Mouse (Mus musculus): Measurements from ENCODE around the gene C1galt1c1. TPM values are rescaled to one million over a fixed set of nuclear protein-coding genes. Genes with fewer than 3 reads are reported as not detected.

Gene C1galt1c1
- polyA plus RNA-seq, 1 experiment from 2014 or later = 29.0 TPM

DNA sequence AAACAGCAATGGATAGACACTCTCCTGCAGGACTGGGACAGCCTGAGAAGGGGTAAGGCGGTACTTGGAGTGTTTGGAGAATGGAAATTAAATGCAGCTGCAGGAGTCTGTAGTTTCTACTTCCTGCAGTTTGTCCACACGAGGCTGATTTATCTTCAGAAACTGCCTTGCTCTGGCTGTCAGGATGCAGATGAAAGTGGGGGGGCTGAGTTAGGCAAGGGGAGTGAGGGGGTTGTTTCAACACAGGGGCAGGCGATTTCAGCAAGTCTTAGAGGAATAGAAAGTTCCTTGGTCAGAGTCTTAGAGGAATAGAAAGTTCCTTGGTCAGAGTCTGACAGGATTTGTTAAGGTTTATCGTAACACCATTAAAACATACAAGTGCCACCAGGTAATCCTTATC is 7.3 kb upstream of the C1galt1c1 start:
- Histone ChIP-seq H3K27me3 (ENCODE audit: control insufficient read depth, insufficient read depth, low read length) (no peaks in the 10 kb centered on the region), H3K27ac (ENCODE audit: low read depth, low read length) (no peak overlapping the region), H3K36me3 (ENCODE audit: control insufficient read depth, insufficient read depth, low read length) (no peaks in the 10 kb centered on the region), H3K9ac (ENCODE audit: low read depth, low read length) (no peak overlapping the region), H3K9me3 (ENCODE audit: control insufficient read depth, low read length) (no peaks in the 10 kb centered on the region), H3K4me1 (ENCODE audit: control insufficient read depth, insufficient read depth, low read length) (no peaks in the 10 kb centered on the region), H3K4me2 (replicated peaks; ENCODE audit: low read depth, low read length) (no peak overlapping the region), H3K4me3 (ENCODE audit: low read length) (no peak overlapping the region)
- WGBS = 61% methylated on average over 4 of the region's 4 CpGs
- ATAC-seq (ENCODE audit: low FRiP score, low TSS enrichment) = no peak

DNA sequence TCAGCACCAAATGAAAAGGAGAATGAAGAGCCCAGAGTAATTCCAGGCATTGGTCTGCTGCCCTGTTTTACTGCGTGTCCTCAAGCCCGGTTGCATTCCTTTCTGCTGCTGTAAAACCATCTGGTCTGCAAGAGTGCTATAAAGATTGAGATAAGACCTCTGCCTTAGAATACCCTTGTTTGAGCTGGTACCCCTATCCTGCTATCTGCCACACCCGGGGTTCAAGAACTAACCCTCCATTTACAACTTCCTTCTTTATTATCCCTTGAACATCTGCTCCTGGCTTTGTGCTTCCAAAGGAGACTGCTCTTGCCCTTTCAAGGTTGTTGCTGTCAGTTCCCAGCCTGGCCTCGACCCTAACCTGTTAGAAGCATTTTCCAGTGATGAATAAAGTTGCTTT is 6.5 kb upstream of the C1galt1c1 start:
- Histone ChIP-seq H3K36me3 (ENCODE audit: control insufficient read depth, insufficient read depth, low read length) (no peaks in the 10 kb centered on the region), H3K9ac (ENCODE audit: low read depth, low read length) (no peak overlapping the region), H3K4me1 (ENCODE audit: control insufficient read depth, insufficient read depth, low read length) (no peaks in the 10 kb centered on the region), H3K4me2 (replicated peaks; ENCODE audit: low read depth, low read length) (no peak overlapping the region), H3K9me3 (ENCODE audit: control insufficient read depth, low read length) (no peaks in the 10 kb centered on the region), H3K27me3 (ENCODE audit: control insufficient read depth, insufficient read depth, low read length) (no peaks in the 10 kb centered on the region), H3K27ac (ENCODE audit: low read depth, low read length) (no peak overlapping the region), H3K4me3 (ENCODE audit: low read length) (no peak overlapping the region)
- ATAC-seq (ENCODE audit: low FRiP score, low TSS enrichment) = no peak
- 37% methylated on average over 4 of the region's 4 CpGs for WGBS

DNA sequence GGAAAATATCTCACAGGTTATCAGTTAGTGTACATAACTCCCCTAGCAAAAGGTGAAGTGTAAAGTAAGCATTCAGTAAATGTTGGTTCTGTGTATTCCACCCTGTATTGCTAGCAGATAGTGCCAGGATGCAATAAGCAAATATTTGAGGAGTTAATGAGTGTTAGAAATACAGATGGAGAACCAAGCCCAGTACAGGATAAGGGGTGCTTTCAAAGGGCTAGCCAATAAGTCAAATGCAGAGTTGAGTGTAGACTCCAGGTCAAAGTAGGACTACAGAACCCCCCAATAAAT is 698 bp upstream of the C1galt1c1 start:
- H3K4me1 ChIP-seq (ENCODE audit: control insufficient read depth, insufficient read depth, low read length) = no peaks in the 10 kb centered on the region
- peak overlapping the region; percentile 36 for H3K4me2 ChIP-seq (replicated peaks; ENCODE audit: low read depth, low read length)
- no peaks in the 10 kb centered on the region for H3K27me3 ChIP-seq (ENCODE audit: control insufficient read depth, insufficient read depth, low read length)
- no peak overlapping the region for H3K27ac ChIP-seq (ENCODE audit: low read depth, low read length)
- no peaks in the 10 kb centered on the region; the same call in 1 of the 2 replicates for H3K36me3 ChIP-seq (ENCODE audit: control insufficient read depth, insufficient read depth, low read length)
- no peak for ATAC-seq (ENCODE audit: low FRiP score, low TSS enrichment)
- no peaks in the 10 kb centered on the region for H3K9me3 ChIP-seq (ENCODE audit: control insufficient read depth, low read length)
- H3K9ac ChIP-seq (ENCODE audit: low read depth, low read length) = no peak overlapping the region
- peak overlapping the region; percentile 49; the same call in 1 of the 2 replicates for H3K4me3 ChIP-seq (ENCODE audit: low read length)

DNA sequence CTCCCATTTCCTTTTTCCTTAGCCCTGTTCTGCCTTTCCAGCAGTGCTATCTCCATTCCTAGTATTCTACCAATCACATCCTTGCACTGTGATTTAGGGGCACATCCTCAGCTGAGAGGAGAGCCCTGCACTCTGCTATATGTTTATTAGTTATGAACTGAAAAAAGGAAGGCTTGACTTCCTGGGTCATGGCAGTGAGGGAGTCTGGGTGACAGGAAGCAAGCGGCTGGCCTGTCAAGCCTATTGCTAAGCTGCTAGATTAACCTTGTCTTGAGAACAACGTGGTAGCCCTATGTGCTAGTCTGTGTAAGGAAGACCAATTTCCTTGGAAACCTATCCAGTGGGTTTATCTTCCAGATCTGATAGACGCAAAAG is 33.9 kb downstream of the C1galt1c1 start:
- Histone ChIP-seq H3K4me3 (ENCODE audit: low read length) (peak overlapping the region; percentile 50), H3K27me3 (ENCODE audit: control insufficient read depth, insufficient read depth, low read length) (no peaks in the 10 kb centered on the region), H3K36me3 (ENCODE audit: control insufficient read depth, insufficient read depth, low read length) (no peaks in the 10 kb centered on the region), H3K9ac (ENCODE audit: low read depth, low read length) (peak overlapping the region; percentile 54; the same call in 1 of the 2 replicates), H3K4me2 (replicated peaks; ENCODE audit: low read depth, low read length) (peak overlapping the region; percentile 51), H3K4me1 (ENCODE audit: control insufficient read depth, insufficient read depth, low read length) (no peaks in the 10 kb centered on the region), H3K27ac (ENCODE audit: low read depth, low read length) (peak overlapping the region; percentile 76; the same call in 1 of the 2 replicates), H3K9me3 (ENCODE audit: control insufficient read depth, low read length) (no peaks in the 10 kb centered on the region)
- peak; percentile 79 for ATAC-seq (ENCODE audit: low FRiP score, low TSS enrichment)
- 31% methylated on average over 3 of the region's 3 CpGs for WGBS

DNA sequence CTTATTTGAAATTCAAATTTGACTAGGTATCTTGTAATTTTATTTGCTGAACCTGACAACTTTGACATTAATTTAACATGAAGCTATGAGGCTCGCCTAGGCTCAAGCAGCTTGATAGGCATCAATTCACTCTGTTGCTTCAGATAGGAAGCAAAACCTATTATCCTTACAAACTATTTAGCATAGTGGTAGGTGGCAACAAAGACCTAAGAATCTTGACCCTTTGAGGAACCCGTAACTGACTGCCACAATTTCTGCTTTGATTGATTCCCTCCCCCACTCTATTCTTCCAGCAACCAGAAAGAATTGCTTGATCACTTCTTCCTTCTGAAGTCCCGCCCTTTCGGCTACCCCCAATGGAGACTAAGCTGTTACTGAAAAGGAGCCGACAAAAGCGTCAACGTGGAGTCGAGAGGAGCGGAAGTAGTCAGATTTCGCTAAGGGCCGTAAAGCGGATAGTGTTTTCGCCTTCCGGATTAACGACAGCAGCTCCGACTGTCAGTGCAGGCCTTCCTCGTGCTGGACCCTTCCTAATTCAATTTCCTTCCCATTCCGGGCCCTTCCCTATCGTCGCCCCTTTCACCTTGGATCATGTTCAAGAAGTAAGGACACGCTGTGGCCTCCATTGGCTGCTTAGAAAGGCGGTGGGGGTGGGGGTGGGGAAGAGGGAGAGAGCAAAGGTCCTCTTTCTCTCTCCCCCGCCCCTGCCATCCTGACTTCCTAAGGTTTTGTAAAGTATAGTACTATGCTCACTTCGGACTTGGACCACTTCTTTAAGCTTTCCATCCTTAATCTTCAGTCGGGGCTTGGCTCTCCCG is 34.5 kb downstream of the C1galt1c1 start, which contains the start of gene Mcts1:
Mcts1 (plus strand) TSS at position 402 of the 818 bp plus-strand sequence.
- Histone ChIP-seq H3K27ac (ENCODE audit: low read depth, low read length) (peak within 1 kb of the TSS; percentile 76; the same call in 1 of the 2 replicates), H3K9me3 (ENCODE audit: control insufficient read depth, low read length) (no peaks in the 10 kb centered on the region), H3K36me3 (ENCODE audit: control insufficient read depth, insufficient read depth, low read length) (no peaks in the 10 kb centered on the region), H3K4me3 (ENCODE audit: low read length) (peak within 1 kb of the TSS; percentile 50), H3K27me3 (ENCODE audit: control insufficient read depth, insufficient read depth, low read length) (no peaks in the 10 kb centered on the region), H3K9ac (ENCODE audit: low read depth, low read length) (peak within 1 kb of the TSS; percentile 54; the same call in 1 of the 2 replicates), H3K4me1 (ENCODE audit: control insufficient read depth, insufficient read depth, low read length) (no peaks in the 10 kb centered on the region), H3K4me2 (replicated peaks; ENCODE audit: low read depth, low read length) (peak within 1 kb of the TSS; percentile 51)
- peak; percentile 91 for ATAC-seq (ENCODE audit: low FRiP score, low TSS enrichment)
- 26% methylated on average over 26 of the region's 26 CpGs for WGBS

DNA sequence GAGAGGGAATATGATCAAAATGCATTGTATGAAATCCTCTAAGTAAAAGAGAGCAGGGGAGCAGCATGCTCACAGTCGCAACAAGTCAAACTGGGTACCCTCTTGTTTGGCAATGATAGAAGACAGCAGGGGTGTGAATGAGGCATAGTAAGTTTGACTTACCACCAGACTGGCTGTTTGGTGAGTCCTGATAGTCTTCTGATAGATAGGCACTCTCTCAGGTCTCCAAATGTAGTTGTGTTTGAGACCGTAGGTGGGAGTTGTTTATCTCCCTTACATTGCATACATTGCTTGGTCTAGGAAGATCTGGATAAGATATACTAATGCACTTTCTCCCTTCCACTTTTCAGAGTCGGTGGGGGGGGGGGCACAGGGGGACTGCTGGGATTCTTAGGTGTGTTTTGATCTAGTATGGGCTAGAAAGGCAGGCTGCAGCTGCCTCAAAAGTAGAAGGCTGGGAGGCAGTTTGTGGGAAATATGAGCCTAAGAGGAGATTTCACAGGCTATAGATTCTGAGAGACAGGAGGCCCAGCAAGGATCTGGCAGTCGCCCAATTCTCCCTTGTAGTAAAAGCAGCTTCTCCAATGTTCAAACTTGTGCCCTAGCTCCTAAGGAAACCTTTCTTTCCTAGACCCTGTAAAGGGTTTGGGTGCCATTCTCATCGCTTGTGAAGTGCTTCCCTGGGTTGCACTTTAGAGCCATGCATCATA is 41.6 kb downstream of the C1galt1c1 start:
- no peak overlapping the region for H3K27ac ChIP-seq (ENCODE audit: low read depth, low read length)
- H3K4me3 ChIP-seq (ENCODE audit: low read length) = no peak overlapping the region
- ATAC-seq (ENCODE audit: low FRiP score, low TSS enrichment) = no peak

DNA sequence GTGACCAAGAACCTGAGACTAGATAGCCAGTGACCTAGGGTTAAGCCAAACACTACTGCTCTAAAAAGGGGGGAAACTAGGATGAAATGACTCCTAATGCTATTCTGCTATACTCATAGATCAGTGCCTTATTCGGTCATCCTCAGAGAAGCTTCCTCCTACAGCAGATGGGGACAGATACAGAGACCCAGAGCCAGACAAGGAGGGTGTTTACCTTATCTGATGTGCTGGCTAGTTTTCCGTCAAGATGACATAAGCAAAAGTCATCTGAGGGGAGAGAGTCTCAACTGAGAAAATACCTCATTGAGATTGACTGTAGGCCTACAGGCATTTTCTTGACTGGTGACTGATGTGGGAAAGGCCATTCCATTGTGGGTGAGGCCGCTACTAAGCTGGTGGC is 43.1 kb downstream of the C1galt1c1 start:
- Histone ChIP-seq H3K27me3 (ENCODE audit: control insufficient read depth, insufficient read depth, low read length) (no peaks in the 10 kb centered on the region), H3K9me3 (ENCODE audit: control insufficient read depth, low read length) (no peaks in the 10 kb centered on the region), H3K27ac (ENCODE audit: low read depth, low read length) (no peak overlapping the region), H3K9ac (ENCODE audit: low read depth, low read length) (no peak overlapping the region), H3K4me1 (ENCODE audit: control insufficient read depth, insufficient read depth, low read length) (no peaks in the 10 kb centered on the region), H3K36me3 (ENCODE audit: control insufficient read depth, insufficient read depth, low read length) (no peaks in the 10 kb centered on the region), H3K4me2 (replicated peaks; ENCODE audit: low read depth, low read length) (no peak overlapping the region), H3K4me3 (ENCODE audit: low read length) (no peak overlapping the region)
- no peak for ATAC-seq (ENCODE audit: low FRiP score, low TSS enrichment)
- WGBS = 86% methylated on average over 3 of the region's 3 CpGs

More for the DNA sequence above, 41.6 kb downstream of the C1galt1c1 start:
- Histone ChIP-seq H3K4me2 (replicated peaks; ENCODE audit: low read depth, low read length) (no peak overlapping the region), H3K4me1 (ENCODE audit: control insufficient read depth, insufficient read depth, low read length) (no peaks in the 10 kb centered on the region), H3K9ac (ENCODE audit: low read depth, low read length) (no peak overlapping the region), H3K9me3 (ENCODE audit: control insufficient read depth, low read length) (no peaks in the 10 kb centered on the region), H3K27me3 (ENCODE audit: control insufficient read depth, insufficient read depth, low read length) (no peaks in the 10 kb centered on the region), H3K36me3 (ENCODE audit: control insufficient read depth, insufficient read depth, low read length) (no peaks in the 10 kb centered on the region)
- 51% methylated on average over 5 of the region's 5 CpGs for WGBS

DNA sequence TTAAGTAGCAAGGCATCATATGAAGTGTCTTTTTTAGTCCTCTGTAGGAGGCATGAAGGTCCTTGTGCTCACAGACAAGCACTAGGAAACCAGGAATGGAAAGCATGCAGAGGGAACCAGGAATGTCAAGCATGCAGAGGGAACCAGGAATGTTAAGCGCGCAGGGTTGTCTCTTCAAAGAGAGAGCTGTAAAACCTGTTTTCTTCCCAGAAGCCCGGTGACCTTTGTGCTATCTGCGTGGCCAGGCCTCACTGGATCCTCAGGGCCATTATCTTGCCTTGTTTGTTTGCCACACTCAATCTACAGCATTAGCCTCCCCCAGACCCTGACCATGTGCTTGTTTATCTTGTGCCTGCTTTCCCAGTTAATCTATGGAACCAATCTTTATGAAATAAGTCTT is 45.1 kb downstream of the C1galt1c1 start:
- H3K4me1 ChIP-seq (ENCODE audit: control insufficient read depth, insufficient read depth, low read length) = no peaks in the 10 kb centered on the region
- no peaks in the 10 kb centered on the region for H3K27me3 ChIP-seq (ENCODE audit: control insufficient read depth, insufficient read depth, low read length)
- no peak; the same call in 1 of the 2 replicates for ATAC-seq (ENCODE audit: low FRiP score, low TSS enrichment)
- H3K9me3 ChIP-seq (ENCODE audit: control insufficient read depth, low read length) = no peaks in the 10 kb centered on the region
- H3K4me2 ChIP-seq (replicated peaks; ENCODE audit: low read depth, low read length) = no peak overlapping the region
- H3K4me3 ChIP-seq (ENCODE audit: low read length) = no peak overlapping the region
- H3K36me3 ChIP-seq (ENCODE audit: control insufficient read depth, insufficient read depth, low read length) = no peaks in the 10 kb centered on the region
- no peak overlapping the region for H3K27ac ChIP-seq (ENCODE audit: low read depth, low read length)
- H3K9ac ChIP-seq (ENCODE audit: low read depth, low read length) = no peak overlapping the region
- 29% methylated on average over 4 of the region's 4 CpGs for WGBS

DNA sequence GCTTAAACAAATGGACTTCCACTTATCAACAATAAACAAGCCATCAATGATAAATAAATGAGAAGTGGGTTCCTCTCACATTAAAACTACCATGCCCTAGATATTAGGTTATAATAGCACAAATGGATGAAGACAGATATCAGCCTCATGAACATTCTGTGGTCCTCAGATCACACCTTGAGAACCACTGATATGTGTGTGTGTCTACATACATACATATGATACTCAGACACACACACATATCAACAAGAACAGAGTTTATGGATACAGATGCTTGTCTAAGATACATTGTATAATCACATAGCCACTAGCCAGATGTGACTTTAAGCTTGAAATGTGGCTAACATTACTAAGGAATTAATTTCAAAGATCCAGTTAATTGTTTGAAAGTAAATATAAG is 51.6 kb downstream of the C1galt1c1 start:
- no peaks in the 10 kb centered on the region for H3K4me1 ChIP-seq (ENCODE audit: control insufficient read depth, insufficient read depth, low read length)
- H3K4me2 ChIP-seq (replicated peaks; ENCODE audit: low read depth, low read length) = no peak overlapping the region
- no peaks in the 10 kb centered on the region for H3K36me3 ChIP-seq (ENCODE audit: control insufficient read depth, insufficient read depth, low read length)
- no peak for ATAC-seq (ENCODE audit: low FRiP score, low TSS enrichment)
- no peak overlapping the region for H3K4me3 ChIP-seq (ENCODE audit: low read length)
- H3K9ac ChIP-seq (ENCODE audit: low read depth, low read length) = no peak overlapping the region
- H3K27me3 ChIP-seq (ENCODE audit: control insufficient read depth, insufficient read depth, low read length) = no peaks in the 10 kb centered on the region
- no peaks in the 10 kb centered on the region for H3K9me3 ChIP-seq (ENCODE audit: control insufficient read depth, low read length)
- H3K27ac ChIP-seq (ENCODE audit: low read depth, low read length) = no peak overlapping the region
